Mouse (Mus musculus) spleen, postnatal 4 days (tissue): Measurements from ENCODE around the gene Zfp800.

Experiments
- DNase-seq, 2 experiments: peaks; one replicate each; pipeline ENCODE4 v3.0.0; 2022; ENCODE audit warnings: low spot score in 2 of 2

Zfp800 gene

DNA sequence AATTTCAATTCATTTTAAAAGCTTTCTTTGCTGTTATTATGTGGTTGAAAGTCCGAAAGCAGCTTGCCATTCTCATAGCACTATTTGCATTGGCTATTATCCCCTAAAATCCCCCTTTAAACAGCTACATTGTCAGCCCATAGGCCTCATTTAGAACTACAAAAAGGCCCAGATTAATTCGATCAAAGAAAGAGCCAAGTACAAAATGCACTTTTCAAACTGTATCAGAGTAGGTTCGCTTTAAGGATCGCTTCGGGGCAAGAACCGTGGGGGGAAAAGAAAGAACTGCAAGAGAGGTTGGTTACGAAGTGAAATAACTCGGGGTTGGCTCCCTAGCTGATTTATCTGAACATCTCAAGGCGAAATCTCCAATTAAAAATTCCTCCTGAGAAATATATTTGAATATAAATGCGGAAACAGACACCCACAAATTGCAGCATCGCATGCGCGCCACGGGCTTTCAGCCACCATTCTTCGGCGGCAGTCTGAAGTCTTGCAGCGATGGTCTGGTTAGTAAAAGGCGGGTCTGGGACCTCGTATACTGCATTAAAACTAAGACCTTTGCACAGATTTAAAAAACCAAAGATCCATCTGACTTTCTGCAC is 850 bp downstream of the Zfp800 start:
- no peak for DNase-seq

DNA sequence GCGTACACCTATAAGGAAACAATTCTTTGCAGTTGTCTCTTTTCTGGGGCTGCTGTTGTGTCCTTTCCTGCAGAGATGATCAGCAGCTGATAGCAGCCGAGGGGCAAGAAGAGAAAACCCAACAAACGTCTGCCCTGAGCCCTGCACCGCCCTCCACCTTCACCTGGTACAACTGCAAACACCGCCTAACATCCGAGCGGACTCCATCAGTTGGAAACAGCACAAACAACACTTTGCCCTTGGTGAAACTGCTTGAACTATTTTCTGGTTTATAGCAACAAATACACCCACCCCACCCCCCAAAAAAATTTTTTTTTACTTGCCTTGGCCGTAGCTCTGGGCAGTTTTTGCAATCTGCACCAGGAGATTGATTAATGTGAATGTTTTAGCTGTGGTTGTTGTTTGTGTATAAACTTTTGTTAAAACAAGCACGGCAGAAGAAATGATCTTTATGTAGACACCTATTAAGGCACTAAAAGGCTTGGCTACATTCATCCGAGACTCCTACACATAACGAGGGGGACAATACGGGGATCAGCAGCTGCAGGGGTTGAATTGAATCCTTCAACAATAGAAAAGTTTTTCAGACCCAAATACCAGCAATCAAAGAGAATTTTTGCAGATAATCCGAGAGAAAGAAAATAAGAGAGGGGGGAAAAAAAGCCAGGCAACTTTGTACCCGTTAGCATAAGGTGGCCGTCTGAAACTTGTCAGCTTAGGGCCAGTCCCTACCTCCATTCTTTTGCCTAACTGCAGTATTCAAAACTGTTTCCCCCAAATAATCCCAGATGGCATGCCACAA is 1.6 kb downstream of the Zfp800 start:
- DNase-seq, result no peak

DNA sequence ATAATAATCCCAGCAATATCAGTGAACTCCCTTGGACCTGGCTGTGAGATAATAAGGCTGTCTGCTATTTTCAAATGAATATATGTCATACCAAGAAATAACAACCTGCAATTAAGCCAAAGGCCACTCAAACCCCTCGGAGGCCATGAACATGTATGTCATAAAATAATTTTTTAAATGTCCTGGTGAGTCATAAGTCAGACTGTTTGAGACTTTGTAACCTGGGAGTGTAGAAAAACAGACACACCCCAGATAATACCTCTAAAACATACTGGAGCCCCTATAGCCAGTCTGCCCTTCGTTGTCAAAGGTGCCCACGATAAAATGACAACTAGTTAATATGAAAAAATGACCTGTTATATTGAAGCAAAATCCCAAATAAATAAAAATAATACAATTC is 8.8 kb downstream of the Zfp800 start:
- no peak for DNase-seq

DNA sequence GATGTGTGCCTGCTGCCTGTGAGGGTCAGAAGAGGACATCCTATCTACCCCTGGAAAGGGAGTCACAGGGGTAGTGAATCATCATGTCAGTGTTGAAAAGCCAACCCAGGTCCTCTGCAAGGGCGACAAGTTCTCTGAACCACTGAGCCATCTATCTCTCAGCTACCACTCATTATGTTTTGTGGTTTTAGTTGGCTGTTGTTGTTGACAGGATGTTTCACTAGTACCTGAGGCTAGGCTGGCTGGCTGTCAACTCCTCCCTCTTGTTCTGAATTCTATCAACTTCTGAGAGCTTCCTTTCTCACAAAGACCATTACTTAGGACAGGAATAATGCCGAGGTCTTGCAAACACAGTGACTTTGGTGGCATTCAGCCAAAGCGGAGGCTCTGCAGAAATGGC is 12.6 kb downstream of the Zfp800 start:
- DNase-seq, result no peak

DNA sequence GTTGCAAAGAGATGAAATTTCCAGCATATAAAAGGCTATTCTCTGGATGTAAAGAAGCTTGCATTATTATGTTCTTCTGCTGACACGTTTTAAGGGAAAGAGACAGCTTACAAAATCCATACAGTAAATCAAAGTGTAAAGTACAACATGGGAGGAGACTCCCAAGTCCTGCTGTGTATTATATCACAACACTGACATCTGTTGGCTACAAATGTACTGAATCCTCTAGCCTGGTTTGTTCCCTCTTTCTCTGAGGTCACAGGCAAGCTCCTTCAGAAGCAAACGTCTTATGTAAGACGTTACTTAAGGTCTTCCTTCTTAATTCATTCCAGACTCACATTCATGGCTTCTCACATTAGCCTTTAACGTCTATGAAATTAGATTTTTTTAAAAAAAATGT is 15.8 kb downstream of the Zfp800 start:
- no peak for DNase-seq

DNA sequence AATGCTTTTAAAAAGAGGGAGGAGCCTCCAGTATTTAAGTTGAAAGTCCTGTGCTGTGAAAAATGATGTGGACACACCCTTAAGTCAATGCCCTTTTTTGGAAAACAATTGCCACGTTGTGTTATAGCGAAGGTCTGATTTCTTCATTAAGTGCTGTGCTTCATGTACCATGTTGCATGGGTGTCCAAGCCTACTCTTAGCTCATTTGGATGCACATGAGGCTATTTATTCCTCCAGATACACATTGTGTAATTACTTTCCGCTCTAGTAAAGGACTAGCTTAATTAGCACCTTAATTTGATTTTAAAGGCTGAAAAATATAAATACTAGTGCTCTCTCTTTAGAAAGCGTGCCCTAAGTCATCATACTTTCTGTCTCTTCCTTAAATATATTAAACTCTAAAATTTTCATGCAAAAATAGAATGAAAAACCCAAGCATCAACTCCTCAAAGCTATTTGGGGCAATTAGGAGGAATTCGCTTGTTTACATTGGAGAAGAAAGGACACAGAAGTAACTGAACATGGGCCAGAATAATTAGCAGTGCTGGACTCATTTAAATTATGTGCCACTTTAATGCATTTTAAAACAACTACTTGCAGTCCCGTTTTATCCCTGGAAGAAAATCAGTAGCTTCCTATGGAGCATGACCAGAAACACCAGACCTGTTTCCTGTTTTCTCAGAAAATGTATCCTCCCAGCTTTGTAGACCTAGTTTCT is 27.7 kb downstream of the Zfp800 start:
- no peak for DNase-seq

DNA sequence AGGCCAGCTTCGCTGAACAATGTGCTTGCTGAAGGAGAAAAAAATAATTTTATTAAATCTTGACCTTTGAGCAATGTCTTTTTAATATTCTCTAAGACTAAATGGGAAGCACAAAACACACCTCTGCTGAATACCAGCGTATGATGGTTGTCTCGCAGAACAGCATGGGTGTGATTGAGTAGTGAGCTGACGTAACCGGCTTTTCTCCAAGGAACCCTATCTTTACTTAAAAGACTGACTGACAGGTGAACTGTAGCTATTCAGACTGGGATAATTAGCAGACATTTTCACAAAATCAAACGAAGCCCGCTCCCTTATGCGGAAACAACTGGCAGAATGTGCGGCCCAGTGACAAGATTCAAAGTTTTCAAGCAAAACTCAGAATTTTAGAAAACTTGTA is 30.2 kb downstream of the Zfp800 start:
- DNase-seq, result no peak

DNA sequence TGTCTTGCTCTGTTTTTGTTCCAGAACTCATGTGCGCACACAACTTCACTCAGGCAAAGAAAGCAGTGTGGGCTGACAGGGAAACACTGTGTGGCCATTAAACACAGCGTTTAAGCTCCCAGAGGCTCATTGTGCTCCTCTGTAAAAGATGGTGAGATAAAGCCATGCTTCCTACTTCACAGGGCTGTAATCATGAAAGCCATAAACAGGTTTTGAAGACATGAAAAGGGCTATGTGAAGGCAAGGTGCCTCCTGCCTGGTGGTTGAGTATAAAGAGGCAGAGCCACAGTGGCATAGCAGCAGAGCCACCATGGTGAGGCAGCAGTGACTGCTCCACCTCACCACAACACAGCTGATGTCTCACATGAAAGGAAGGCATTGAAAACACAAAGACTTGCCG is 46.7 kb downstream of the Zfp800 start:
- no peak for DNase-seq

DNA sequence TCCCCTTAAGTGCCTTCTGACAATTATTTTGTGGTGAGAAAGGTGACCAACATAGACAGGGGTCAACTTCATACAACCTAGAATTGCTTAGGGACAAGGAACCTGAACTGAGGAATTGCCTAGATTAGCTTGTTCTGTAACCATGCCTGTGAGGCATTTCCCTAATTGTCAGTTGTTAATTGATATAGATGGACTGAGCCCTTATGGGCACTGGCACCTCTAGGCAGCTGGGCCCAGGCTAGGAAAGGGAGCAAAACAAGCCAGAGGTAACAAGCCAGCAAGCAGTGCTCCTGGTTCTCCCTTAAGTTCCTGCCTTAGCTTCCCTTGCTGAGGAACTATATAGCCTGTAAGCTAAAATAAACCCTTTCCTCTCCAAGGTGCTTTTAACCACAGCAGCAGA is 52.1 kb downstream of the Zfp800 start:
- DNase-seq, result no peak

DNA sequence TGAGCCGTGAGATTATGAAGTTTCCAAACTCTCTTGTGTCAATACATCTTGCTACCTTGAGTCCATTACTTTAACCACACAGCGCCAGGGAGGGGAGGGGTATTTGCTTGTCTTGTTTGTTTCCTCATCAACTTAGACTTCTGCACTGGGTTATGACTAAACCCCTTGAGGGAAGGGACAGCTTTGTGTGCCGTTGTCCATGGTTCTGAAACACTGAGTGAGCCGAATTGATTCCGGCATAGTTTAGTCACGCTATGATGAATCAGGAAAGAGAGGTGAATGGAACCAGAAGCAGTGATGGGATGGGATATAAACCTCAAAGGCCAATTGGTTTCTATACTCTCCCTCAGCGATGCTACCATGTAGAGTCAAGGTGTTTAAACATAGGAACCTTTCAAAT is 52.6 kb downstream of the Zfp800 start:
- DNase-seq, result no peak

DNA sequence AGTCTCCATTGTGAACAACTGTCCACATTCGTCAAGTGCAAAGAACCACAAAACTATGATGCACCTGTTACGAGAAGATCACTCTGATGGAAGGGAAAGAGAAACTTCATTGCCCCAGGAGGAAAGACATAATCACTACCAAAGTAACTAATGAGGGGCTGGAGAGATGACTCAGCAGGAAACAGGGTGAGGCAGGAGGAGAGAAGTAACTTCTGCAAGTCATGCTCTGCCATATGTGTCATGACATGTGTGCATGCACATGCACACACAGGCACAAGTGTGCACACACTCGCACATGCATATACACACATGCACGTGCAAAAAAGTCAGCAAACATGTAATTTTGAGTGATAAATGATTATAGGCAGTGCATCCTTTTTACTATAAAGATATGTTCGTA is 54.9 kb downstream of the Zfp800 start:
- DNase-seq, result no peak

DNA sequence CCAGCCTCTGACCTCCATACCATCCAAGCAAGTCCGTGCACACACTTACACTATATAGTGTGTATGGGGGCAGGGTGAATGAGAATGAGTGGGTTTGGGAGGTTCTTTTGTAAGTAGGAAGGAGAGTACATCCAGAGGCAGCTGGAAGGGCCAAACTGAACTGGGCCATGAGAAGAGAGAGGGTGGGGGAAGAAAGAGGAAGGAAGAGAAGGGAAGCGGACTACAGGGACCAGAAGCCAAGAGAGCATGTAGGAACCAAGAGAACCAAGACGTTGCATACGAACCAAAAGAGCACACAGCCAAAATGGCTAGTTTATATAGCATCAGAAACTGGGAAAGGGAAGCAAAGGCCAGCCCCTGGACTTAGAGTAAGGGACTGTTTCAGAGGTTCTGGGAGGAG is 56.6 kb downstream of the Zfp800 start:
- DNase-seq, result no peak

DNA sequence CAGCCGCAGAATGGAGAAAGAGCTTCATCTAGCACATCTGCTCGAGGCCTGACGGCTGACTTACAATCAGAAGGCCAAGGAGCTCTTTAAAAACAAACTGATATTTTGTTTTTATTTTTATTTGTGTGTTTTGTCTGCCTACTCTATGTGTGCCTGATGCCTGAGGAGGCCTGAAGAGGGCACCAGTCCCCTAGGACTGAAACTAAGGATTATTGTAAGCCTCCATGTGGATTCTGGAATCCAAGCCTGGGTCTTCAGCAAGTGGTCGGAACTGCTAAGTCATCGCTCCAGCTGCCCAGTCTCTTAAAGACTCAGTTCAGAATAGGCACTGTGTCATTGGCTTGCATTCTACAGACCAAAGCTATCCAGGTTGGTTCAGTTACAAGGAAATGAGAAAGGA is 58.4 kb downstream of the Zfp800 start:
- DNase-seq, result no peak

DNA sequence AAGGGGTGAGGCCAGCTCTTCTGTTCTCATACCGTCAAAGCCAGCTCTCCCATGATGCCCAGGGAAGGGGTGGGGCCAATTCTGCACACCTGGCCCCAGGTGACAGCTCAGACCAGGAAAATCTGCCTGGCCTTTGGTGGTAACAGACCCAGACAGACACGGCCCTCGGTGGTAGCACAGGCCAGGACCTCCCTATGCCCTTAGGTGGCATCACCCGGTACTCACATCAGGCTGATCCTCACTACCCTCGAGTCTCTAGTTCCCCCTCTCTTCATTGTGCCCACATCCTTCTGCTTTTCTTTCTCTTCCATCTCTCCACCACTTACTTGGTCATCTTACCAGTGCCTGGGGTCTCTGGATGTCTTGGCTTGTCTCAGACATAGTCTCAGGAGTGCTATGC is 64.1 kb downstream of the Zfp800 start:
- no peak for DNase-seq

DNA sequence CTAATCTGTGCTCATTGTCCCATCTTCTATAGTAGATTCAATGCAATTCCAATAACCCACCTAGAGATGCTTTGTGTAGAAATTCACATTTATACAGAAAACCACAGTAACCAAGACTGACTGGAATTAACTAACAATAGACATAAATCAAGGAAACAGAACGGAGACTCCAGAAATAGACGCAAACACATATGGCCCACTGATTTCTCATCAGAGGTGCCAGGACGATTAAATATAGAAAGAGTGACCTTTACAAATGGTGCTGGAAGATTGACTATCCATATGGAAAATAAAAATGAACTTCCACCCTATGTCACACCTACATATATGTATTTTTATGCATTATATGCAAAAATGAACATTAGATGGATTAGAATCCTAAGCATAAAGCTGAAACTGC is 65.3 kb downstream of the Zfp800 start:
- no peak for DNase-seq

DNA sequence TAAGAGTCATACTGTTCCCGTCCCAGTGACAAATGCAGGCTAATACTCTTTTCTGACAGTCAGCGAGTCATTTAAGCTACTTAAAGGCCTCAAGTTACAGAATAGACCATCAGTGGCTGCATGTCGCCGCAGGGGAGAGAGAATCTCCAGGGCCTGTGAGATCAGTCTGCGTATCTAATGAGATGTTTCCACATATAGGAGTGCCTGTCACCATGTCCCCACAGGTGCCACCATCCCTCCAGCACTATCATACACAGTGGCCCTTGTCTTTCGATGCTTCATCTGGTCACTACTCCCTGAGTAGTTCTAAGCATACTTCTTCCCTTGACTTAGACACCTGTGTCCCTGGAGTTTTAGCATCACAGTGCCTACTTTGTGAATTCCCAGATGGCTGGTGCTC is 68.0 kb downstream of the Zfp800 start:
- DNase-seq, result no peak

DNA sequence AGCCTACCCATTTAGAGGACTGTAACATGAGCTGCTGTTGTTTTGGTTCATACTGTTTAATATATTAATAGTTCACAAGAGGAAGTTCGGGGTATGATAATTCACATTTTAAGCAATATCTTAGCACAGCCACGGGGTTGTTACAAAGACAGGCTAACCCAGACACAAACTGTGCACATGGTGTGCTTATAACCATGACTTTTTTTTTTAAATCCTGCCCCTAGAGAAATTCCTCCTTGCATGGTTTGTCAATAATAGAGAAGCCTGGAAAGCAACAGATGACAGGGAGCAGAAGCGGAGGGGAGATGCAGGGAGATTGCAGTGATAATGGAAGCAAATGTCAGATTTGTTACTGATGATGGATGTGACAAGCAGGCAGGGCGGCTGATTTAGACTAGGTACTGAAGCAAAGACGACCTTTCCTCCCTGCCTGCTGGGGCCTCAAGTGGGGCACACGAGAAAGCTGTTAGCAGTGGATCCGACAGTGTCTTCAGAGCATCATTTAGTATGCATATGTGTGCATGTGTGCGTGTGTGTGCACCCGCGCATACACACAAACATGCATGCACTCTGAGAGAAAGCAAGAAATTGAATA is 68.7 kb downstream of the Zfp800 start:
- DNase-seq, result no peak

DNA sequence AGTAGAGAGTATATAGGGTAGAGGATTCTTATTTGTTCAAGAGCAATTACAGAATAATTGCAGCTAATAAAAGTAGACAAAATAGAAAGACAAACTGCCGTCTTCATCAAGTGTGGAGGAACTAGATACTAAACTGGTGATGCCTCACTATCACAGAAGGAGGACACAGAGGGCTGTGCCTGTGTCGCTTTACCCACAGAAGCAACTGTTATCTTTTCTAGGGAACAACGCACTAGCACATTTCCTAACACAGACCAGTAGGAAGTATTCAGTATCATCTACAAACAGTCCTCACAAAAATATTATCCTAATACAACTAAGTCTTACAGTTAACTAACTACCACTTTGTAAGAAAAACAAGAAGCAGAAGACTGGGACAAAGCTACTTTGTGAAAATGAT is 71.1 kb downstream of the Zfp800 start:
- DNase-seq, result no peak

DNA sequence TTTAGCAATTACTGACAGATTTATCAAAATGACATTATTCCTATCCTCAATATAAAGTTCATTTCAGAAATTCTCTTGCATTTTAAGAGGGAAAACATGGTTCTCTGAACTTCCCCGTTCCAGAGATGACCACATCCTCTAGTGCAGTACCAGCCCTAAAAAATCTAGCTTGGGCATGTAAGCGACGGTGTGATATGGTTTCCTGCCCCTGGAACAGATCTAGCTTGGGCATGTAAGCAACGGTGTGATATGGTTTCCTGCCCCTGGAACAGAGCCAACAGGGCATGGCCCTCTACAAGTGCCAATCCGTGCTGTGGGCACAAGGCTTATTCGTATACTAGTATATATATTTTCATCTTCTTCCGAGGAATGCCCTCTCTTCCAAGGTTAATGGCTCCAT is 75.4 kb downstream of the Zfp800 start:
- DNase-seq, result no peak

DNA sequence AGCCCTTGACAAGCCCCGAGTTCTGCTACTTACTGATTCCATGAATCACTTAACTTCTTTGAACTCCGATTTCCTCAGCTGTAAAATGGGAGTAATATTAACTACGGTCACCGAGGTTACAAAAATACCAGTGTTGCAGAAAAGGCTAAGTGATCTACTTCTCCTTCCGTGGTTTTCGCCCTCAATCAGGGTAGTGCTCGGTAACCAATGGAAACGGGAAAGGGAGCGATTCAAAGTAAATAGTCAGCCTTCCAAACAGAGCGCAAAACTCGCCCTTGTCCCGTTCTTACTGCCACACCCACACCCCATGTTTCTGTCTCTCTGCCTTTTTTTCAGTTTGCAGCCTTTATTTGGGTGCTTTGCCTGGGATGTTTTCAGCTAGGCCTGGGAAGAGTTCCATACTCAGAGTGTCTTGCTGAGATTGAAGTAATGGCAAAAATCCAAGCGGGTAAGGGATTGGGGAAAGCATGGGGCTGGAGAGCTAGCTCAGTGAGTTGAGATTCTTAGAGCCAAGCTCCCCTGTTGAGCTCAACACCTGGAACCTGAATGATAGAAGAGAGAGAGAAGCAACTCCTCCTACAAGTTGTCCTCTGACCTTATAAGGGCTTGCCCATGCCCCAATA is 78.0 kb downstream of the Zfp800 start:
- no peak for DNase-seq

DNA sequence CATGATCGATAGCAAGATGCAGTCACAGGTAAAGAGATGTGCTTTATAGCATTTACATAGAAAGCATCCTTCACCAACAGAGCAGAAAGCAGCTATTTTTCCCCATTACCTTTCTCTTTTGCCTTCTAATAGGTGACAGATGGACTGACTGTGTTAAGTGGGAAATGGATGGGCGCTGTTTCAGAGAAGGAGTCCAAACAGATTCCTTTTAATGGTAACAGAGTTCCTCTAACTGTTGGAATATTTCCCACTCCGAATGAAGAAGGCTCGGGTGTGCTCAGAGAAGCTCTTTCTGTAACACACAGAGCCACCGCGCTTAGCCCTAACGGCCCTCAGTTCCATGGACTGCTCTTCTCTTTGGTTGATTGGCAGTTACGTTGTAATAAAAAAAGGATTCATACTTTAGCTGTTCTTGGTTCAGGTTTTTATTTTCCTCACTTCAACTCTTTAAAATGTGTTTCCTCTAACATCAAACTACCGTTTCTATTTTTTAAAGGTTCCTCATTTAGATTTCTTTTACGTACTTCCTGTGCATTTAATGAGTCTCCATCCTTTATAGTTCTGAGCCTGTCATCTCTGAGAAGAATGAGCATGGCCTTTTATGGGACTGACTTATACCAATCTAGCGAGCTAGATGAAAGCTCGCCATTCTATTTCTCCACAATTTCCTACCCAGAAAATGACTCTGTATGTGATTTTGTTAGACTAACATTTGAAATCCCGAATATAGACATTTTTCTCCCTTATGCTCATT is 78.8 kb downstream of the Zfp800 start:
- DNase-seq, result no peak

DNA sequence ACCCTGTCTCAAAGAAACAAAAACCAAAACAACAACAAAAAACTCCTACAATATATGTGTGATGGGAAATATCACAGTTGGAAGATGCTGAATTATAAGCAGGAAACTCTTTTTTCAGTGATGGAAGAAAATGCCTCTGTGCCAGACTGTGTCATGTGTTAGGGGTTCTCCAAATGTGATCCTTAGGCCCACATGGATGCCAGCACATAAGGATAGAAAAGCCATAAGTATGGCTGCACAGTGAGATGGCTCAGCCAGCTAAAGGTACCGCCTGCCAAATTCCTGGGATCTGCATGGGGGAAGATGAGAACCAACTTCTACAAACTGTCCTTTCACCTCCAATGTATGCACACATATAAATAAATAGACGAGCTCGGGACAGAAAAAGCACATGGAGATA is 82.6 kb downstream of the Zfp800 start:
- no peak for DNase-seq
